Mouse (Mus musculus) MEL (cell line): ENCODE measurements around the gene Anks1. TPM values are rescaled to one million over a fixed set of nuclear protein-coding genes. Genes with fewer than 3 reads are reported as not detected.
A peak's percentile ranks its signal among the peaks of the same experiment; 100 is the strongest.

Experiments used
- DNase-seq: peaks from one replicate; pipeline ENCODE4 v3.0.0; 2011; ENCODE audit warnings: low read depth, low spot score
- H3K27ac ChIP-seq: 2 replicates; pipeline ENCODE4 v1.5.1; 2012; ENCODE audit warnings: low read depth, mild to moderate bottlenecking, control low read depth, low read length, moderate library complexity; ENCODE audit not compliant: control insufficient read depth
- H3K27me3 ChIP-seq, 2 experiments: fragments of 150-350 bp in 1 of 2; sonication (generic) in 1 of 2; 2 replicates each; pipeline ENCODE4 v1.6.1; 2012; ENCODE audit warnings: low read length in 2 of 2, mild to moderate bottlenecking in 2 of 2, improper control_type of control experiment in 1 of 2, moderate library complexity in 1 of 2; ENCODE audit not compliant: insufficient read depth in 2 of 2, control insufficient read depth in 1 of 2
- H3K36me3 ChIP-seq, 2 experiments: 2 replicates each; pipeline ENCODE4 v1.6.1; 2012 to 2014; ENCODE audit warnings: low read length in 2 of 2, improper control_type of control experiment in 1 of 2, inconsistent platforms in 1 of 2, mild to moderate bottlenecking in 1 of 2; ENCODE audit not compliant: insufficient read depth in 2 of 2, control insufficient read depth in 1 of 2
- H3K4me1 ChIP-seq, 2 experiments: fragments of 150-350 bp in 1 of 2; sonication (generic) in 1 of 2; 2 replicates each; pipeline ENCODE4 v1.6.1; 2012; ENCODE audit warnings: low read length in 2 of 2, improper control_type of control experiment in 1 of 2, mild to moderate bottlenecking in 1 of 2; ENCODE audit not compliant: insufficient read depth in 2 of 2, control insufficient read depth in 1 of 2
- H3K4me3 ChIP-seq, 2 experiments: fragments of 150-350 bp in 1 of 2; sonication (generic) in 1 of 2; 2 replicates each; pipeline ENCODE4 v1.5.1; 2012; ENCODE audit warnings: low read depth in 2 of 2, low read length in 2 of 2, mild to moderate bottlenecking in 2 of 2, moderate library complexity in 2 of 2, control low read depth in 1 of 2, improper control_type of control experiment in 1 of 2; ENCODE audit not compliant: control insufficient read depth in 1 of 2, insufficient read depth in 1 of 2
- H3K79me2 ChIP-seq: 2 replicates; pipeline ENCODE4 v1.6.1; 2012; ENCODE audit warnings: mild to moderate bottlenecking, low read length, moderate library complexity; ENCODE audit not compliant: control insufficient read depth, poor library complexity, insufficient read depth
- H3K9ac ChIP-seq: 2 replicates; pipeline ENCODE4 v1.6.1; 2012; ENCODE audit warnings: low read depth, mild to moderate bottlenecking, control low read depth, low read length, moderate library complexity; ENCODE audit not compliant: control insufficient read depth, poor library complexity, severe bottlenecking
- H3K9me3 ChIP-seq: fragments of 150-350 bp; sonication (generic); replicated peaks from 2 replicates; pipeline ENCODE4 v1.6.1; 2012; ENCODE audit warnings: mild to moderate bottlenecking, low read length, improper control_type of control experiment, moderate library complexity; ENCODE audit not compliant: insufficient read depth
- BHLHE40 ChIP-seq: IDR thresholded peaks from 2 replicates; pipeline ENCODE4 v1.6.1; 2012; ENCODE audit warnings: low read depth, mild to moderate bottlenecking, inconsistent platforms, low read length, improper control_type of control experiment, borderline replicate concordance
- CHD1 ChIP-seq: IDR thresholded peaks from 2 replicates; pipeline ENCODE4 v1.6.1; 2012; ENCODE audit warnings: low read depth, mild to moderate bottlenecking, inconsistent platforms, low read length, improper control_type of control experiment
- CHD2 ChIP-seq: IDR thresholded peaks from 2 replicates; pipeline ENCODE4 v1.6.1; 2011; ENCODE audit warnings: low read length, improper control_type of control experiment
- CTCF ChIP-seq, 3 experiments: IDR thresholded peaks in 2 of 3; conservative IDR thresholded peaks in 1 of 3; 2 replicates each; pipeline ENCODE4 v1.5.1; 2011 to 2012; ENCODE audit warnings: low read length in 3 of 3, low read depth in 2 of 3, mild to moderate bottlenecking in 2 of 3, improper control_type of control experiment in 1 of 3, inconsistent platforms in 1 of 3, mixed read lengths in 1 of 3, moderate library complexity in 1 of 3; ENCODE audit not compliant: control insufficient read depth in 1 of 3, insufficient read depth in 1 of 3, poor library complexity in 1 of 3, severe bottlenecking in 1 of 3
- E2F4 ChIP-seq: IDR thresholded peaks from 2 replicates; pipeline ENCODE4 v1.6.1; 2011; ENCODE audit warnings: low read depth, low read length, improper control_type of control experiment, borderline replicate concordance
- ETS1 ChIP-seq: IDR thresholded peaks from 2 replicates; pipeline ENCODE4 v1.6.1; 2012; ENCODE audit warnings: low read depth, mild to moderate bottlenecking, inconsistent platforms, low read length, improper control_type of control experiment, moderate library complexity
- GATA1 ChIP-seq: IDR thresholded peaks from 2 replicates; pipeline ENCODE4 v1.6.1; 2011; ENCODE audit warnings: low read depth, low read length, improper control_type of control experiment
- KAT2A ChIP-seq: conservative IDR thresholded peaks from 2 replicates; pipeline ENCODE4 v1.6.1; 2012; ENCODE audit warnings: low read depth, low read length, improper control_type of control experiment, inconsistent platforms
- MYC ChIP-seq: IDR thresholded peaks from 2 replicates; pipeline ENCODE4 v1.6.1; 2011; ENCODE audit warnings: low read depth, mild to moderate bottlenecking, low read length, improper control_type of control experiment, moderate library complexity
- NELFE ChIP-seq: IDR thresholded peaks from 2 replicates; pipeline ENCODE4 v1.6.1; 2011; ENCODE audit warnings: low read depth, low read length, improper control_type of control experiment
- NRF1 ChIP-seq: IDR thresholded peaks from 2 replicates; pipeline ENCODE4 v1.6.1; 2014; ENCODE audit warnings: low read depth, mild to moderate bottlenecking, inconsistent platforms, low read length, improper control_type of control experiment, moderate library complexity; ENCODE audit not compliant: poor library complexity, insufficient read depth, severe bottlenecking
- POLR2A ChIP-seq, 2 experiments: IDR thresholded peaks; 2 replicates each; pipeline ENCODE4 v1.6.1; 2011 to 2012; ENCODE audit warnings: low read length in 2 of 2, mild to moderate bottlenecking in 2 of 2, control low read depth in 1 of 2, improper control_type of control experiment in 1 of 2, low read depth in 1 of 2, moderate library complexity in 1 of 2; ENCODE audit not compliant: control insufficient read depth in 1 of 2, insufficient read depth in 1 of 2, poor library complexity in 1 of 2
- RAD21 ChIP-seq: IDR thresholded peaks from 2 replicates; pipeline ENCODE4 v1.6.1; 2011; ENCODE audit warnings: mild to moderate bottlenecking, low read depth, low read length, improper control_type of control experiment
- SIN3A ChIP-seq: IDR thresholded peaks from 2 replicates; pipeline ENCODE4 v1.6.1; 2012; ENCODE audit warnings: low read length, improper control_type of control experiment, inconsistent platforms
- SMC3 ChIP-seq: IDR thresholded peaks from 2 replicates; pipeline ENCODE4 v1.6.1; 2011; ENCODE audit warnings: low read depth, low read length, improper control_type of control experiment
- TAL1 ChIP-seq: IDR thresholded peaks from 2 replicates; pipeline ENCODE4 v1.6.1; 2012; ENCODE audit warnings: mild to moderate bottlenecking, inconsistent platforms, low read length, moderate library complexity, mixed read lengths
- USF1 ChIP-seq: IDR thresholded peaks from 2 replicates; pipeline ENCODE4 v1.6.1; 2014; ENCODE audit warnings: low read depth, mild to moderate bottlenecking, inconsistent platforms, low read length, improper control_type of control experiment, moderate library complexity
- ZC3H11A ChIP-seq: IDR thresholded peaks from 2 replicates; pipeline ENCODE4 v1.6.1; 2012; ENCODE audit warnings: low read depth, mild to moderate bottlenecking, inconsistent platforms, low read length, improper control_type of control experiment
- ZKSCAN1 ChIP-seq: IDR thresholded peaks from 2 replicates; pipeline ENCODE4 v1.6.1; 2012; ENCODE audit warnings: low read depth, mild to moderate bottlenecking, inconsistent platforms, low read length, improper control_type of control experiment, moderate library complexity
- ZMIZ1 ChIP-seq: IDR thresholded peaks from 2 replicates; pipeline ENCODE4 v1.6.1; 2012; ENCODE audit warnings: low read depth, mild to moderate bottlenecking, inconsistent platforms, low read length, improper control_type of control experiment, moderate library complexity
- polyA plus RNA-seq, 2 experiments: library from polyadenylated mRNA; stranded (reverse) in 1 of 2; unstranded in 1 of 2; fragments of >175 nt in 1 of 2; fragments of >200 nt in 1 of 2; gene quantifications; 2 replicates each; pipeline versions ENCODE4 v1.2.1 to v1.2.4; 2012; ENCODE audit warnings: low replicate concordance in 2 of 2, low read depth in 1 of 2; ENCODE audit not compliant: insufficient read length in 2 of 2, insufficient read depth in 1 of 2, missing spikeins in 1 of 2
- total RNA-seq: library from RNA; depleted of rRNA; stranded (reverse); fragments of 300-350 nt; gene quantifications from 2 replicates; pipeline ENCODE4 v1.2.3, GENCODE M21; 2012

Gene Anks1
- total and polyA plus RNA-seq, 3 experiments = 11.9 to 15.9 TPM; not detected in 1

DNA sequence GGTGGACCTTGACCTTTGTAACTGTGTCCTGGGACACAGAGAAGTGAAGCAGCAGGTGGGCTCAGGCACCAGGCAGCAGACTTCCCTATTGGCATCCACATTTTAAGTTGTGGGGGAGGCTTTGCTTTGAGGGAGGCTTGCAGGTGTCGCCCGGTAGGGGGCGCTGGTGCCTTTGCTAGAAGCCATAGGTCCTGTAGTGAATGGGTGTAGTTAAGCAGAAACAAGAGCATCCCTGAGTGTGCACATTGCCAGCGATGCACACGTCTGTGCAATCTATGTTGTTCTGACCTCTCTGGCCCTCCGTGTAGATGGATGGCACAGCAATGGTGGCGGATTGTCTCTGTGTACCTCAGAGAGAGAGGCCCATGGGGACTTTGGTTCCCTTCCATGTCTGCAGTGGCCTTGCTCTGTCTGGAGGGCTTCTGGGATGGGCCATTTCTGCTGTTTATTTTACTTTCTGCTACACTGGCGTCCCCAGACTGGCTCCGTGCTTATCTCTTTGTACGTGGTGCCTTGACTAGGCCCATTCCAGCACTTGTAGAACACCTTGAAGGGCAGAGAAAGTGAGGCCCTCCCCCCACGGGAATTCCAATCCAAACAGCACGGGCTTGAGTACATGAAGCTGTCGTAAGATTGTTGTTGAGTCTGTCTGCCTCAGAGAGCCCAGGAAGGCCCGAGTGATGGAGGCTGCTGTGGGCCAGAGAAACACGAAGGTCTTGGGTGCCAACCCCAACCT is 80.9 kb downstream of the Anks1 start:
- no peak overlapping the region for H3K4me3 ChIP-seq
- TF ChIP-seq ZC3H11A = peak; percentile 81
- TF ChIP-seq RAD21 = peak; percentile 86
- no peak for TF ChIP-seq BHLHE40
- peak; percentile 85 for TF ChIP-seq SMC3
- no peak for TF ChIP-seq POLR2A (IDR thresholded peaks at IDR 0.05; ENCODE audit: control insufficient read depth in 1 of 2, insufficient read depth in 1 of 2, low read depth in 1 of 2, low read length in 2 of 2, poor library complexity in 1 of 2)
- no peak for TF ChIP-seq ZMIZ1
- TF ChIP-seq CTCF (IDR thresholded peaks at IDR 0.05 in 2 of 3, conservative IDR thresholded peaks at IDR 0.05 in 1 of 3; ENCODE audit: control insufficient read depth in 1 of 3, insufficient read depth in 1 of 3, low read depth in 2 of 3, low read length in 3 of 3, poor library complexity in 1 of 3, severe bottlenecking in 1 of 3) = peak; percentile 95 to 97 (median 96)
- no peak for TF ChIP-seq ZKSCAN1
- TF ChIP-seq, all 39 proteins: peak for 4
- no peak overlapping the region for H3K27ac ChIP-seq
- H3K9me3 ChIP-seq = no peaks in the 10 kb centered on the region
- no peaks in the 10 kb centered on the region for H3K79me2 ChIP-seq
- no peaks in the 10 kb centered on the region for H3K4me1 ChIP-seq
- no peak overlapping the region for H3K9ac ChIP-seq
- H3K36me3 ChIP-seq = no peaks in the 10 kb centered on the region
- peak; percentile 89 for DNase-seq
- H3K27me3 ChIP-seq = no peaks in the 10 kb centered on the region

DNA sequence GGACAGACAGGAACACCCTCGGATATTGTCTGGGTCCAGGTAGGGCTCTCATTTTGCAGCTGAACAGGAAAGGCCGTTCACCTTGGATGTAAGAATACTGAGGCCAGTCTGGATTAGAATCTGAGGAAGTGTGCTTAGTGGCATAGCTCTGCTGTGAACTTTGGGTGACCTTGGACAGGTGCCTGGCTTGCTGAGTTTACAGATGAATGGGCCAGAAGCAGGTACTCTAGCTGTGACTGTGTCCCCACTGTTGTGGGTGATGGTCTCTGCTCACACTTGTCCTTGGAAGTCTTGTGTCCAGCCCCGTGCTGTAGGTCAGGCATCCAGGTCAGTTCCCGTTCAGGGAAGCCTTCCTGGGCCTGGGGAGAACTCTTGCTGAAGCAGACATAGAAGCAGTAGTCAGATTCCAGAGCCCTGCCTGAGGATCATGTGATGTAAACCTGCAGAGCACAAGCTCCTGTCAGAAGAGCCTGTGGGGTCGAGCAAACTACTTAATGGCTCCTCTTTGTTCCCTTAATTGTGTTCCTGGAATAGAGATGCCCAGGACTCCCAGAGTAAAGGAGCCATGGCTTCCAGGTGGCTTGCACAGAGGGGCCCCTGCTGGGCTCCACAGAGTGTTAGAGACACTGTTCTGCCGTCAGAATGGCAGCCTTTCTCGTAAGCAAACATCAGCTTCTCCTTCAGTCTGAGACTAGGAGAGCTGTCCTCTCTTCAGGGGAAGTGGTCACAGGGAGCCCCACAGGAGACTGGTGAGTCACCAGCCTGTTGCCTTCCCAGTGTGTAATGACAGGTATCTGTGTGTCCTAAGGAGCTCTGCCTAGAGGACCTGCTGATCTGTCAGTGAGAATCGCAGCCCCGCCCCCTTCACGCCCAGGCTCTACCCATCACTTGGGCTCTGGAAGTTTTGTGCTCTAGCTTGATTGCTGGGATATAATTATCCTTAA is 85.2 kb downstream of the Anks1 start:
- no peak overlapping the region for H3K4me3 ChIP-seq
- TF ChIP-seq NRF1 (no peak), NELFE (no peak), GATA1 (no peak)
- TF ChIP-seq, all 39 proteins: peak for 0
- Histone ChIP-seq H3K9me3 (no peaks in the 10 kb centered on the region), H3K27ac (no peak overlapping the region), H3K36me3 (no peaks in the 10 kb centered on the region), H3K79me2 (no peaks in the 10 kb centered on the region), H3K27me3 (no peaks in the 10 kb centered on the region), H3K9ac (no peak overlapping the region), H3K4me1 (no peaks in the 10 kb centered on the region)
- DNase-seq = peak; percentile 10

DNA sequence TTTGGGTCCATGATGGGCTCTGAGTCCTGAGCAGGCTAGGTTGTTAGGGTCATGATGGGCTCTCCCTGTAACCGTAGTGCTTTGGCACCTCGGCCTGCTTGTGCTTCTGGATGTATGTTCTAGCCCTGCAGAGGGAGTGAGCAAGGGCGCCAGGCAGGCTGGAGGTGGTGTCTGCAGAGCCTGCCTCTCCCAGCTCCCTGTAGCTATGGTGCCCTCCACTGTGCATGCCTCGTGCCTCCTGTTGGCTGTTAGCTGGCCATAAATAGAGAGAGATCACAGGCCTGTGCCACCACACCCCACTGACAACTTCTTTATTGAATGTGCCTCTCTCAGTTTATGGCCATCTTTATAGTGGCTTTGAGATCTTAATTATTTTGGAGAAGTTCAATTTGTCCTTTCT is 87.2 kb downstream of the Anks1 start:
- no peaks in the 10 kb centered on the region for H3K36me3 ChIP-seq
- TF ChIP-seq NRF1 = no peak
- no peak for TF ChIP-seq MYC
- TF ChIP-seq ZMIZ1 = no peak
- no peak for TF ChIP-seq CHD1
- no peak for TF ChIP-seq USF1
- no peak for TF ChIP-seq KAT2A
- TF ChIP-seq CTCF (IDR thresholded peaks at IDR 0.05 in 2 of 3, conservative IDR thresholded peaks at IDR 0.05 in 1 of 3; ENCODE audit: control insufficient read depth in 1 of 3, insufficient read depth in 1 of 3, low read depth in 2 of 3, low read length in 3 of 3, poor library complexity in 1 of 3, severe bottlenecking in 1 of 3) = no peak
- no peak for TF ChIP-seq TAL1
- no peak for TF ChIP-seq SIN3A
- TF ChIP-seq BHLHE40 = no peak
- TF ChIP-seq CHD2 = no peak
- TF ChIP-seq POLR2A (IDR thresholded peaks at IDR 0.05; ENCODE audit: control insufficient read depth in 1 of 2, insufficient read depth in 1 of 2, low read depth in 1 of 2, low read length in 2 of 2, poor library complexity in 1 of 2) = no peak
- no peak for TF ChIP-seq E2F4
- TF ChIP-seq ZC3H11A = no peak
- TF ChIP-seq ETS1 = no peak
- no peaks in the 10 kb centered on the region for H3K9me3 ChIP-seq
- H3K4me3 ChIP-seq = no peak overlapping the region
- H3K27me3 ChIP-seq = no peaks in the 10 kb centered on the region
- H3K9ac ChIP-seq = no peak overlapping the region
- H3K79me2 ChIP-seq = no peaks in the 10 kb centered on the region
- no peak for DNase-seq
- H3K27ac ChIP-seq = no peak overlapping the region
- H3K4me1 ChIP-seq = no peaks in the 10 kb centered on the region
